Mouse (Mus musculus) adipose tissue, adult 10 weeks (tissue): ENCODE measurements around the gene Oat. TPM values are rescaled to one million over a fixed set of nuclear protein-coding genes. Genes with fewer than 3 reads are reported as not detected.

Source experiments
- polyA plus RNA-seq: library from polyadenylated mRNA; stranded (reverse); fragments of 350-450 nt; fragmentation: Illumina TruSeq; extraction: RNeasy Lipid Tissue Mini Kit (QIAGEN cat#74804); gene quantifications from one replicate; pipeline ENCODE4 v1.2.3, GENCODE M21; 2014; ENCODE audit warnings: low read depth, low replicate concordance

Oat gene
- 177 TPM for polyA plus RNA-seq

DNA sequence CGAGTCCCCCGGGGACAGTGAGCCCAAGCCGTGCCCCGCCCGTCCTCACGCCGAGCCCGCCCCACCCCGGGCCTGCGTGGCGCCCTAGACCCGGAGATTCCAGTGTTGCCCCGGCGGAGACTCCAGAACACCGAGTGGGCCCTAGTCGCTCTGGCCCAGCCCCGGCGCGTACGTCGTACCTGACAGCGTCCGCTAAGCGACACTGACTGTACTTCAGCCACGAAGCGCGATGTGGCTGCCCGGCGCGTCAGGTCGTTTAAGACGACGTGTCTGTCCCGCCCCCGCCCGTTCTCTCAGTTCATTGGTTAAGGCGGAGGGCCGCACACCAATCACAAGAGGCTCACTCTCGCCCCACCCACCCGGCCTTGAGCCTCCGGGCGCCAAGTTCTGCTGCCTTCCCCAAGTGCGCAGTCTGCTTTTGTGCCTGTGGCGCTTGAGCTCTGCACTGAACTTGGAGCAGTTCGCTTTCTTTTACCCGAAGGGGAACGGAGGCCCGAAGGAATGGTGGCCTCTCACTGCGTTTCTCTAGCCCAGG is at the start of gene Oat:
Oat (minus strand) TSS at position 283 of the 535 bp plus-strand sequence.

DNA sequence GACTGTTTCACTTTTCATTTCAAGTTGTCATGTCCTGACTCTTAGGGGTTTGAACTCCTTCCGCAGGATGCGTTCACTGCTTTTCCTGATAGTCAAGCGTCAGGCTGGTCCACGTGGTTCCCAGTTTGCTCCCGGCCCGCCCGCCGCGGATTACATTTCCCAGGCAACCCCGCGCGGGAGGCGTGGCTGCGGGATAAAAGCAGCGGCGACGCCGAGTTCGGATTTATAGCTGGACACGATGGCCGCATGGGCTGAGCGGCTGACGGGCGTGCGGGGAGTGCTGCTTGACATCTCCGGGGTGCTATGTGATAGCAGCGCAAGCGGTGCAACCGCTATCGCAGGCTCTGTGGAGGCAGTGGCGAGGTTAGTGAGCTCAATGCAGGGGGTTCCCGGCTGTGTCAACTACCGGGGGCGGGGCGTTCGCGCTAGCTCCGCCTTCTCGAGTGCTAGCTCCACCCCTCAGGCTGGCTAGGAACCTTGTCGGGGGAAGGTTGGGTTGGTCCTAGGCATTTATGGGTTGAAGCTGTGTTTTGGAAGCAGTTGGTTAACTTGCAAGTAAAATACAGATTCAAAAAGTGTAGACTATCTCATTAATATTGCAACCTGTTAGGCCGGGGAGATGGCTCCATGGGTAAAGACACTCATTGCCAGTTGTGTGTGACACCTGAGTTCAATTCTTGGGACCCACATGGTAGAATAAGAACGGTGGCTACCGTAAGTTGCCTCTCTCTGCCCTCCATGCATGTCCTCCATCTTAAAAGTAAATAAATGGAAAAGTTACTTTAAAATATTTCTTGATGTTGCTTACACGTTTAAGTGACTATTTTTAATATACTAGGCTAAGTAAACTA is 34.5 kb upstream of the Oat start, which contains the start of gene Lhpp:
Lhpp (plus strand) TSS at position 171 of the 851 bp plus-strand sequence.

DNA sequence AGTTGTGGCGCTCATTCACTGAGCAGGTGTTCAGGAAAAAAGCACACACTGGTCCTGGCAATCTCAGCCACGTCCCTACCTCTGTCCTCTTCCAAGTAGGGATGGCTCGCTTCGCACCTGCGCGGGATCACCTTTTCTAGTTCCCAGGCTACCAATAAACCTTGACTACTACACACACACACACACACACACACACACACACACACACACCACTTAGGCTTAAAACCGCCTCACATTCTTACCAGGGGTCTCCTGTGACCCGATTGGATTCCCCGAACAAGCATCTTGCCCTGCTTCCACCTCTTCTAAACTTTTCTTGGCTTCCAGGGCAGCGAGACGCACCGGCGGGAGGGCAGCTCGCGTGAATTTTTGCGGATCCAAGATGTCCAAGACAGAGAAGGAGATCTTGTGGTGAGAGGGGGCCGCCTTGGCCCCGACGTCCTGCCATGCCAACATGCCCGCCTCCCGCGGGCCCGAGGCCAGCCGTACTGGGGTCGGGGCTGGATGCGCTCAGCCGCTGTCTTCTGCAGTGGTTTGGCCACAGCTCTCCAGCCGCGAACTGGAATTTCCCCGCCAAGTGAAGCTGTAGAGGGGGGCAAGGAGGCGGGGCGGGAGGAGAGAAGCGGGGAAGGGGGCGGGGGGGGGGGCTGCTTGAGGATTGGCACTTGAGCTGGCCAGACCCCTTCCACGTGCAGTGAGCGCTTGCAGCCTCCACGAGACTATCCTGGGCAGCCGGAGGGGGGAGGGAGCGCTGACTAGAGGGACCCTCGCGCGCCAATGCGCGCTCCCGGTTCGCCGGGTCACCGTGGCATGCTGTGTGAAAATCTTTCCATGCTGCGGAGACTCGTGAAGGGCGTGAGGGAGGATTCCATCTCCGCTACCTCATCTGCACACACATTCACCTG is 23.1 kb upstream of the Oat start, which contains the start of gene Nkx1-2:
Nkx1-2 (minus strand) TSS at position 567 of the 905 bp plus-strand sequence.

Other genes with a start within 250 kb of the Oat start
- gene Nkx1-2, start 23.2 kb upstream of the Oat start, polyA plus RNA-seq, result not detected
- 18.3 TPM for gene Lhpp, start 34.2 kb upstream of the Oat start, polyA plus RNA-seq
- 20.7 TPM for gene Fam53b, start 237.5 kb upstream of the Oat start, polyA plus RNA-seq